Mouse (Mus musculus): ENCODE results near the gene P2ry10. TPM values are rescaled to one million over a fixed set of nuclear protein-coding genes. Genes with fewer than 3 reads are reported as not detected.
"Not testable (repeated sequence)": the region's sequence is repeated elsewhere in the genome, so short reads cannot be mapped to it uniquely, and the experiment has no call there.

P2ry10 gene
- polyA plus RNA-seq (2015; fragmentation: Nextera tagmentation; extraction: Ambion mirVana) = 1.2 and 4.3 TPM in 2 replicates

GRCm38 (mm10) chrX:107088177-107088576 lies at the start of gene P2ry10:
TSS of gene P2ry10 (plus strand) at chrX:107088492.
- no peak for ATAC-seq (replicated peaks; ENCODE audit: extremely low read depth, insufficient read depth, low FRiP score)
- no peaks in the 10 kb centered on the region for H3K36me3 ChIP-seq (ENCODE audit: control insufficient read depth, insufficient read depth)
- H3K27me3 ChIP-seq (ENCODE audit: control insufficient read depth, insufficient read depth, low read length) = no peaks in the 10 kb centered on the region
- H3K4me3 ChIP-seq (ENCODE audit: low read length) = no peak within 1 kb of the TSS; the same call in 1 of the 2 replicates
- H3K4me1 ChIP-seq (ENCODE audit: control insufficient read depth, insufficient read depth, low read length) = no peaks in the 10 kb centered on the region
- H3K9ac ChIP-seq (ENCODE audit: low read length) = no peak within 1 kb of the TSS
- H3K27ac ChIP-seq (ENCODE audit: low read length) = no peak within 1 kb of the TSS
- H3K4me2 ChIP-seq (ENCODE audit: low read depth, low read length) = no peak within 1 kb of the TSS
- WGBS = 47% methylated on average over 4 of the region's 4 CpGs
- H3K9me3 ChIP-seq (replicated peaks; ENCODE audit: control insufficient read depth, low read length) = no peaks in the 10 kb centered on the region

DNA sequence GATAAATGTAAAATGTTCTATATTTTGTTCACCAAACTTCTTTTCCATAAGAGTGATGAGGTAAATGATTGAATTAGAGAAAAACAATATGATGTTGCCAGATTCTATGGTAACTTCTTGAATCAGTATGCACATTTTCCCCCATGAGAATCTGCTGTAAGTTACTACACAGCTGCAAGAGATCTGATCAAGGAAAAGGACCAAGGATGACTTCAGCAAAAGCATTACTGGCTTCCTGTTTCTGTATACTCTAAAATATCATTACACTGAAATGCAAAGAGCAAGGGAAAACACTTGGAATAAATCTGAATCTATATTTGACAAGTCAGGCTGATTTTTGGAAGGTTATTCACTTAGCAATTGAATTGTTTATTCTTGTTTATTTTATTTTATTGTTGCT lies 49.1 kb upstream of the P2ry10 start:
- Histone ChIP-seq H3K9ac (ENCODE audit: low read length) (no peak overlapping the region), H3K4me2 (ENCODE audit: low read depth, low read length) (no peak overlapping the region), H3K27me3 (ENCODE audit: control insufficient read depth, insufficient read depth, low read length) (no peaks in the 10 kb centered on the region), H3K27ac (ENCODE audit: low read length) (no peak overlapping the region), H3K4me1 (ENCODE audit: control insufficient read depth, insufficient read depth, low read length) (no peaks in the 10 kb centered on the region), H3K36me3 (ENCODE audit: control insufficient read depth, insufficient read depth) (no peaks in the 10 kb centered on the region), H3K4me3 (ENCODE audit: low read length) (no peak overlapping the region), H3K9me3 (replicated peaks; ENCODE audit: control insufficient read depth, low read length) (no peaks in the 10 kb centered on the region)
- ATAC-seq (replicated peaks; ENCODE audit: extremely low read depth, insufficient read depth, low FRiP score) = no peak

- Histone ChIP-seq H3K27me3 (ENCODE audit: control insufficient read depth, insufficient read depth, low read length) (no peaks in the 10 kb centered on the region), H3K4me2 (ENCODE audit: low read depth, low read length) (no peak overlapping the region)
- WGBS = 35% methylated on average over 2 of the region's 2 CpGs
Measured at GRCm38 (mm10) chrX:107039635-107040034, 48.7 kb upstream of the P2ry10 start.

GRCm38 (mm10) chrX:107042367-107042766 lies 45.9 kb upstream of the P2ry10 start:
- ATAC-seq (replicated peaks; ENCODE audit: extremely low read depth, insufficient read depth, low FRiP score) = no peak
- no peaks in the 10 kb centered on the region for H3K9me3 ChIP-seq (replicated peaks; ENCODE audit: control insufficient read depth, low read length)
- no peaks in the 10 kb centered on the region for H3K27me3 ChIP-seq (ENCODE audit: control insufficient read depth, insufficient read depth, low read length)
- WGBS = 76% methylated on average over 2 of the region's 2 CpGs
- no peak overlapping the region for H3K4me3 ChIP-seq (ENCODE audit: low read length)
- H3K4me2 ChIP-seq (ENCODE audit: low read depth, low read length) = no peak overlapping the region
- H3K4me1 ChIP-seq (ENCODE audit: control insufficient read depth, insufficient read depth, low read length) = no peaks in the 10 kb centered on the region
- H3K36me3 ChIP-seq (ENCODE audit: control insufficient read depth, insufficient read depth) = no peaks in the 10 kb centered on the region
- no peak overlapping the region for H3K9ac ChIP-seq (ENCODE audit: low read length)
- H3K27ac ChIP-seq (ENCODE audit: low read length) = no peak overlapping the region

More at GRCm38 (mm10) chrX:107039635-107040034, 48.7 kb upstream of the P2ry10 start:
- Histone ChIP-seq H3K9ac (ENCODE audit: low read length) (no peak overlapping the region), H3K4me1 (ENCODE audit: control insufficient read depth, insufficient read depth, low read length) (no peaks in the 10 kb centered on the region), H3K9me3 (replicated peaks; ENCODE audit: control insufficient read depth, low read length) (no peaks in the 10 kb centered on the region), H3K27ac (ENCODE audit: low read length) (no peak overlapping the region), H3K4me3 (ENCODE audit: low read length) (no peak overlapping the region), H3K36me3 (ENCODE audit: control insufficient read depth, insufficient read depth) (no peaks in the 10 kb centered on the region)
- no peak for ATAC-seq (replicated peaks; ENCODE audit: extremely low read depth, insufficient read depth, low FRiP score)

DNA sequence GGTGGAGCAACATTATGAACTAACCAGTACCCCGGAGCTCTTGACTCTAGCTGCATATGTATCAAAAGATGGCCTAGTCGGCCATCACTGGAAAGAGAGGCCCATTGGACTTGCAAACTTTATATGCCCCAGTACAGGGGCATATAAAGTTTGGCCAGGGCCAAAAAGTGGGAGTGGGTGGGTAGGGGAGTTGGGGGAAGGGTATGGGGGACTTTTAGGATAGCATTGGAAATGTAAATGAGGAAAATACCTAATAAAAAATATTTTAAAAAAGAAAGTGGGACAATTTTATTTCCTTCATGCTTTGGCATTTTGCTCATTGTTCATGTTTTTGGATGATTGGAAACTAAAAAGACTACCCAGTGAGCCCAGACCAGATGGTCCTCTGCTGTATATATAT lies 4.9 kb upstream of the P2ry10 start:
- H3K4me3 ChIP-seq (ENCODE audit: low read length); ATAC-seq (replicated peaks; ENCODE audit: extremely low read depth, insufficient read depth, low FRiP score); H3K27ac ChIP-seq (ENCODE audit: low read length); H3K4me1 ChIP-seq (ENCODE audit: control insufficient read depth, insufficient read depth, low read length); H3K9me3 ChIP-seq (replicated peaks; ENCODE audit: control insufficient read depth, low read length); H3K9ac ChIP-seq (ENCODE audit: low read length); H3K4me2 ChIP-seq (ENCODE audit: low read depth, low read length); H3K36me3 ChIP-seq (ENCODE audit: control insufficient read depth, insufficient read depth); H3K27me3 ChIP-seq (ENCODE audit: control insufficient read depth, insufficient read depth, low read length): not testable (repeated sequence)
- 86% methylated on average over 2 of the region's 2 CpGs for WGBS

DNA sequence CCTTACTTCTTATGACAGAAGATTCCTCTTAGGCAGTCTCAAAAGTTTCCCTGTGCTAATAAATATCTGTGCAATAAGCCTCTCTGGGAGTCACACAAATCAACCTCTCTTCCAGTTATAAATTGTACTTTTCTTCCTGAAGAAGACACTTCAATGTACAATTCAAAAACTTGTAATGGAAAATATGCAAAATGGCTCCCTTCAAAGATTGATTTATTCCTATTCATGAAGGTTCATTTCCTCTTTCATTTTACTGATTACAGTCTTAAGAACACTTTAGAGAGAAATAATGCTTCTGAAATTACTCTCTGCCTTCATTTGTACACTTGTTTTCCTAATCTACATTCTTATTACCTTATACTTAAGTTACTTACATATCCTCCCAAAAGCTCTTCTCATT lies 4.0 kb upstream of the P2ry10 start:
- H3K36me3 ChIP-seq (ENCODE audit: control insufficient read depth, insufficient read depth) = no peaks in the 10 kb centered on the region
- H3K9ac ChIP-seq (ENCODE audit: low read length) = no peak overlapping the region
- no peak for ATAC-seq (replicated peaks; ENCODE audit: extremely low read depth, insufficient read depth, low FRiP score)
- no peaks in the 10 kb centered on the region for H3K27me3 ChIP-seq (ENCODE audit: control insufficient read depth, insufficient read depth, low read length)
- H3K27ac ChIP-seq (ENCODE audit: low read length) = no peak overlapping the region
- H3K4me1 ChIP-seq (ENCODE audit: control insufficient read depth, insufficient read depth, low read length) = no peaks in the 10 kb centered on the region
- no peak overlapping the region for H3K4me3 ChIP-seq (ENCODE audit: low read length)
- H3K4me2 ChIP-seq (ENCODE audit: low read depth, low read length) = no peak overlapping the region
- no peaks in the 10 kb centered on the region for H3K9me3 ChIP-seq (replicated peaks; ENCODE audit: control insufficient read depth, low read length)

GRCm38 (mm10) chrX:107089131-107089530 lies 839 bp downstream of the P2ry10 start:
- H3K36me3 ChIP-seq (ENCODE audit: control insufficient read depth, insufficient read depth) = no peaks in the 10 kb centered on the region
- H3K27me3 ChIP-seq (ENCODE audit: control insufficient read depth, insufficient read depth, low read length) = no peaks in the 10 kb centered on the region
- WGBS = 62% methylated on average over 5 of the region's 5 CpGs
- no peak overlapping the region; the same call in 1 of the 2 replicates for H3K4me3 ChIP-seq (ENCODE audit: low read length)
- H3K9ac ChIP-seq (ENCODE audit: low read length) = no peak overlapping the region
- H3K4me1 ChIP-seq (ENCODE audit: control insufficient read depth, insufficient read depth, low read length) = no peaks in the 10 kb centered on the region
- H3K9me3 ChIP-seq (replicated peaks; ENCODE audit: control insufficient read depth, low read length) = no peaks in the 10 kb centered on the region
- no peak overlapping the region for H3K27ac ChIP-seq (ENCODE audit: low read length)
- no peak for ATAC-seq (replicated peaks; ENCODE audit: extremely low read depth, insufficient read depth, low FRiP score)
- no peak overlapping the region for H3K4me2 ChIP-seq (ENCODE audit: low read depth, low read length)

GRCm38 (mm10) chrX:107089930-107090329 lies 1.6 kb downstream of the P2ry10 start:
- Histone ChIP-seq H3K9ac (ENCODE audit: low read length) (no peak overlapping the region), H3K9me3 (replicated peaks; ENCODE audit: control insufficient read depth, low read length) (no peaks in the 10 kb centered on the region), H3K4me2 (ENCODE audit: low read depth, low read length) (no peak overlapping the region), H3K27ac (ENCODE audit: low read length) (no peak overlapping the region), H3K27me3 (ENCODE audit: control insufficient read depth, insufficient read depth, low read length) (no peaks in the 10 kb centered on the region), H3K36me3 (ENCODE audit: control insufficient read depth, insufficient read depth) (no peaks in the 10 kb centered on the region), H3K4me3 (ENCODE audit: low read length) (no peak overlapping the region; the same call in 1 of the 2 replicates), H3K4me1 (ENCODE audit: control insufficient read depth, insufficient read depth, low read length) (no peaks in the 10 kb centered on the region)
- WGBS = 44% methylated on average over 1 of the region's 1 CpGs
- ATAC-seq (replicated peaks; ENCODE audit: extremely low read depth, insufficient read depth, low FRiP score) = no peak

DNA sequence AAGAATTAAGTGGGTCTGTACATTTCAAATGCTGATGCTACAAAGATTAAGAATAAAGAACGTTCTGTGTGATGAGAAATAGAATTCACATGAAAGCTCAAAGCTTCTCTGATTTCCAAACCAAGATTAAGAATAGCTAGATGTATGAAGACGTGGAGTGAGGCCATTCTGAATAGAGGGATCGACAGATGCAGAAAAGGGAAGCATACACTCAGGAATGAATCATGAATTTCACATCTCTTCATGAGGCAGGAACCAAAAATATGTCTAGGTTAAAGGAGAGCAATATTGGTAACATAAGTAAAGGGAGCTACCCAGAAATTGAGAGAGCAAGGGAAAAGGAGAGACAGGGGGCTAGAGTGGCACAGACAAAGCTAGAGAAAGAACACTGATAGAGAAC lies 7.3 kb downstream of the P2ry10 start:
- no peak overlapping the region for H3K9ac ChIP-seq (ENCODE audit: low read length)
- H3K27ac ChIP-seq (ENCODE audit: low read length) = no peak overlapping the region
- H3K4me2 ChIP-seq (ENCODE audit: low read depth, low read length) = no peak overlapping the region
- H3K4me1 ChIP-seq (ENCODE audit: control insufficient read depth, insufficient read depth, low read length) = no peaks in the 10 kb centered on the region
- no peak for ATAC-seq (replicated peaks; ENCODE audit: extremely low read depth, insufficient read depth, low FRiP score)
- 67% methylated on average over 3 of the region's 3 CpGs for WGBS
- no peaks in the 10 kb centered on the region for H3K27me3 ChIP-seq (ENCODE audit: control insufficient read depth, insufficient read depth, low read length)
- no peak overlapping the region for H3K4me3 ChIP-seq (ENCODE audit: low read length)
- no peaks in the 10 kb centered on the region for H3K9me3 ChIP-seq (replicated peaks; ENCODE audit: control insufficient read depth, low read length)
- H3K36me3 ChIP-seq (ENCODE audit: control insufficient read depth, insufficient read depth) = no peaks in the 10 kb centered on the region

DNA sequence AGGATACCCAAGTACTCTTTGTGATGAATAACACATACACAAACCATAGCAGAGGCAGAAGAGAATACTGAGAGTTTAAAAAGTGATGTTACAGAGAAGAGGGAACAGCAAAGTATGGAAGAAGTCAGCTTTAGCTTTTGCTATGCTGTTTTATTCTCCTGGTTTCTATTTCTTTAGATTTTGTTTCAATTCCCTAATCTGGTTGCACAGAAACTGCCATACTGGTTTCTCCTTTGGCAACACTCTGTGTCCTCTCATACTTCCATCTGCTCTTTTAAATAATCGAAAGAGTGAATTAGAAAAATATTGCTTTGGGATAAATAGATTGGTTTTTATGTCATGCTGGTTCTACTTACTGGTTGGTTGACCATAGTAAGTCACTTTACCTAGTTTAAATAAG lies 28.0 kb downstream of the P2ry10 start:
- H3K36me3 ChIP-seq (ENCODE audit: control insufficient read depth, insufficient read depth) = no peaks in the 10 kb centered on the region
- H3K9ac ChIP-seq (ENCODE audit: low read length) = no peak overlapping the region
- ATAC-seq (replicated peaks; ENCODE audit: extremely low read depth, insufficient read depth, low FRiP score) = no peak
- H3K4me1 ChIP-seq (ENCODE audit: control insufficient read depth, insufficient read depth, low read length) = no peaks in the 10 kb centered on the region
- no peaks in the 10 kb centered on the region for H3K27me3 ChIP-seq (ENCODE audit: control insufficient read depth, insufficient read depth, low read length)
- no peak overlapping the region for H3K27ac ChIP-seq (ENCODE audit: low read length)
- H3K4me2 ChIP-seq (ENCODE audit: low read depth, low read length) = no peak overlapping the region
- WGBS = 74% methylated on average over 1 of the region's 1 CpGs
- no peaks in the 10 kb centered on the region for H3K9me3 ChIP-seq (replicated peaks; ENCODE audit: control insufficient read depth, low read length)
- no peak overlapping the region for H3K4me3 ChIP-seq (ENCODE audit: low read length)
